Mouse (Mus musculus) spleen, postnatal 0 days (tissue): ENCODE measurements around the gene Gm7075. TPM values are rescaled to one million over a fixed set of nuclear protein-coding genes. Genes with fewer than 3 reads are reported as not detected.

Experiments
- polyA plus RNA-seq: library from polyadenylated mRNA; unstranded; fragments of >200 nt; fragmentation: Nextera tagmentation; extraction: Ambion mirVana; gene quantifications from 2 replicates; pipeline ENCODE4 v1.2.1, GENCODE M21; 2015

Gene Gm7075
- not detected in 2 replicates for polyA plus RNA-seq

DNA sequence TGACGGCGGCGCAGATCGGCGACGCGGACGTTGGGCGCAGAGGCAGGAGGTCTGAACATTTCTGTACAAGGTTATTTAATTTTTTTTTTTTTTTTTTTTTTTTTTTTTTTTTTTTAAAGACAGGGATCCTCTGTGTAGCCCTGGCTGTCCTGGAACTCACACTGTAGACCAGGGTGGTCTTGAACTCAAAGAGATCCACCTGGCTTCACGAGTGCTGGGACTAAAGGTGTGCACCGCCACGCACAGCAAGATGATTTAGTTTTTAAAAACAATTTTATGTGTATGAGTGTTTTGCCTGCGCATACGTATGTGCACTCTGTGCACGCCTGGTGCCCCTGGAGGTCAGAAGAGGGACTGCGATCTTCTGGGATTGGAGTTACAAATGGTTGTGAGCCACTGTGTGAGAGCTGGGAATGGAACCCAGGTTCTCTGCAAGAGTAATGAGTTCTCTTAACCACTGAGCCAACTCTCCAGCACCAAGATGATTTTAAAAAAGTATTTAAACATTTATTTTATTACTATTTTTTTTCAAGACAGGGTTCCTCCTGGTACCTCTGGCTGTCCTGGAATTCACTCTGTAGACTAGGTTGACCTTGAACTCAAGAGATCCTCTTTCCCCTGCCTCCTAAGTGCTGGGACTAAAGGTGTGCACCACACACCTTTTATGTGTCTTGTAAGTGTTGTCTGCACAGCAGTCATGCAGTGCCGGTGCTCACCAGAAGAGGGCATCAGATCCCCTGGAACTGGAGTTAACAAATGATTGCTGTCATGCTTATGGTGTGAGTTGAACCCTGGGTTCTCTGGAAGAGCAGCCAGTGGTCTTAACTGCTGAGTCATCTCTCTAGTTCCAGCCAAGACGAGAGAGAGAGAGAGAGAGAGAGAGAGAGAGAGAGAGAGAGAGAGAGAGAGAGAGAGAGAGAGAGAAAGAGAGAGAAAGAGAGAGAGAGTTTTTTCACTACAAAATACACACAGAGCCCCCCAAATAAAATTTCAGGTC lies at the start of gene Gm7075:
Gene Gm7075 (minus strand): TSS at position 51 of the 997 bp plus-strand sequence.

DNA sequence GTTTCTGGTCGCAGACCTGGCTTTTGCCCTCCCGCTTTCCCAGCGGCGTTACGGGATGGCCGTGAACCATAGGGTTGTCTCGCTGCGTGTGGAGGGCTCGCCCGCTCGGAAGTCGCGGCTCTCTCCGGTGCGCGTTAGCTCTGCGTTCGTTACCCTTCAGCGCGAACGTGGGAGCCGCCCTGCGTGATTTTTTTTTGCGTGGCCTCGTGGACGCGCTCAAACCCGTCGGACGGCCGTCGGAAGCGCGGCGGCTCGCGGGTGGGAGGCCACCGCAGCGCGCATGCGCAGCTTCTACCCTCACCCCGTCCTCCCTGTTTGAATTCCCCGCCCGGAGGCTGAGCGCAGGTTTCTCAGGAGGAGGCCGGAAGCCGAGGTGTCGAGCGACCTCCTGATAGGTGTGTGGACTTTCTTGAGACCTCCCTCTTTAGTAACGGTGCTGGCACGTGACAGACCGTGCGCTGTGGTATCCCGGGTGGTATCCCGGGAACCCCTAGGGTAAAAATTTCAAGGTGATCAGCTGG lies 8.3 kb upstream of the Gm7075 start, which contains the start of gene Ctnna3:
Gene Ctnna3 (plus strand): TSS at position 314 of the 521 bp plus-strand sequence.

DNA sequence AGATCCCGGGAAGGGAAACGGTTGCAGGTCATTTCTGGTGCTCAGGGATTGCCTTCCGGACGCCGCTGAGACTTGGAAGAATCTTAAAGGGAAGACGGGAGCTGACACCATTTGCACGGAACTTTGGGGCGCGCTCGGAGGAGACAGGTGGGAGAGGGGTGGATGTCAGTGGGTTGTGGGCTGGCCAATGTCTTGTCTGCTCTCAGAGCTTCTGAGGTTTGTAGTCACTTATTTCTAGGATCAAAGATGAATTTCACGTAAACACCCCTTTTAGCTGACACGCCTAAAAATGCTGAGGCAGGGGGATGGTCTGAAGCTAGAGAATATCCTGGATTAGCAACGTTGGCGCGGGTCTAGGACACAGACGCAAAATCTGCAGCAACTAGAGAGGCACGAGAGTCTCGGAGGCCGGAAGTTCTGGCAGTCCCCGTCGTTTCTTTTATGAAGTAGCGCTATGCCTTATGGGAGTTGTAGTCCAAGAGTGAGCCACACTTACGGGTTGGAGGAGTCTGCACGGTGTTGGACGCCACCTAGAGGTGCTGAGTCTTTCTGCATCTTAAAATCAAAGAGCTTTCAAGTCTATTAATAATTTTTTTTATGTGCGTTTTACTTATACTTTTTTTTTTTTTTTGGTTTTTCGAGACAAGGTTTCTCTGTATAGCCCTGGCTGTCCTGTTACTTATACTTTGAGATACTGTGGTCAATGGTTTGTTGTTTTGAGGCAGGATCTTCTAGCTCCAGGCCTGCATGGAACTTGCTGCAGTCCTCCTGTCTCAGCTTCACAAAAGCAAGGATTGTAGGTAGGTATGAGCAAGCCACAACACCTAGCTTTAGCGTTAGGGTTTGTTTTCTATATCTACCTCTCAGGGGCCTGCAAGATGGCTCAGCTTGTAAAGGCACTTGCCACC lies 39.0 kb downstream of the Gm7075 start, which contains the start of gene Dnajc12:
Gene Dnajc12 (plus strand): TSS at position 72 of the 908 bp plus-strand sequence.

DNA sequence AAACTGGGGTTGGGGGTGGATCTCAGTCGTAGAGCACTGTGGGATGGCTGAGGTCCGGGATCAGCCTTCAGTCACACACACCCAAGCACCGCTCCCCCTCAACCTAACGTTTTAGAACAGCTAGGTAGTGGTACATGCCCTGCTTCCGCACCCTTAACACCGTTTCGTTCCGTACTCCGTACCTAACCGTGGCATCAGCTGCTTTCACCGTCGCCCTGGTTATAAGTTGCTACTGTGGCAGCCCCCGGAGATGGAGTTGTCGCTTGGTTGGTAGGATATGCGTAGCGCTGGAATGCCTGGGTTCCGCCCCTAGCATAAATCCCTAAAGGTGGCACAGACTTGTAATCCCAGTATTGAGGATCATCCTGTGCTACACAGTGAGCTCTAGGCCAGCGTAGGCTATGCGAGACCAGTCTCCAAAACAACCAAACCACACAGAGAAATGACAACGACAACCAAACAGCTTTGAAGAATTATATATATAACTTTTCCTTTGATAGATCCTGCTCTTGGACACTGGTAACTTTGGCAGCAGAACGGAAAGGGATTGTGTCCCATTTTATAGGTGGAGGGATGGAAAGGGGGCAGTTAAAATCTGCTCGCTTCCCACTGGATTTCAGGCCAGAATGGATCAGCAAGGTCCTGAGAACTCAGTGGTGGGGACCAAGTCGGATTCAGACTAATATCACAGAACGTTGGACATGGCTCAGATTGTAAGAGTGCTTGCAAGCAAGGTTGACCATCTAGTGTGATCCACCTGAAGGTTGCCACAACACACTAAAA lies 39.9 kb downstream of the Gm7075 start, which contains the start of gene Sirt1:
Gene Sirt1 (minus strand): TSS at position 207 of the 783 bp plus-strand sequence.

Other genes with a start within 250 kb of the Gm7075 start
- 0.04 and 0.06 TPM in 2 replicates for gene Mypn, start 217.8 kb downstream of the Gm7075 start, polyA plus RNA-seq
- 39.0 and 42.2 TPM in 2 replicates for gene Herc4, start 178.0 kb downstream of the Gm7075 start, polyA plus RNA-seq
- 6.4 and 7.9 TPM in 2 replicates for gene Sirt1, start 40.1 kb downstream of the Gm7075 start, polyA plus RNA-seq
- 5.2 and 5.3 TPM in 2 replicates for gene Dnajc12, start 39.3 kb downstream of the Gm7075 start, polyA plus RNA-seq
- 0.11 and 0.16 TPM in 2 replicates for gene Ctnna3, start 8.3 kb upstream of the Gm7075 start, polyA plus RNA-seq